ENCODE assay signal across 23 mouse cellular contexts in the genomic region with DNA sequence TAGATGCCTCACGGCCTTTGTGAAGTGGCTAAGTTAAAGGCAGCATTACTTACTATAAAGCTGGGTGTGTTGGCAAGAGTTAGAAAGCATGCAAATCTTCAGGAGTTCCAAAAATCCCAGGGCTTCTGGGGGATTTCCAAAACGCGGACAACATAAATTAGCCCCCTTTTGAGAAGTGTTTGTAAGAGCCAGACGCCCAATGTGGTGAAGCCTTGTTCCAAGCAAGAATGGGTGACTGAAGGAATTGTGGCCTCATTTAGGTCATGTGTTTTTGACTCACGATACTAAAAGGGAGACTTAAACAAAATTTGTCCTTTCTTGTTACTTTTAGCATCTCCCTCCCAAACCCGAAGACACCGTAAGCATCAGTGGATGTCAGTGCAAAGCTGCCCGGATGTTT. TPM values are rescaled to one million over a fixed set of nuclear protein-coding genes. Genes with fewer than 3 reads are reported as not detected.
"Had no signal": no experiment of that assay in that cellular context is flagged by ENCODE, and none has a peak within 500 bp of the region (broad histone marks: within the 10 kb centered on the region; RNA-seq: fewer than 3 reads in every experiment).

No protein-coding gene starts in this region.

- H3K27ac ChIP-seq: liver, embryonic 15.5 days; lung, embryonic 15.5 days; macrophage; midbrain, embryonic 13.5 days; midbrain, embryonic 15.5 days; neural tube, embryonic 13.5 days; neural tube, embryonic 15.5 days had no signal

- H3K27me3 ChIP-seq: liver, embryonic 15.5 days; lung, embryonic 15.5 days; megakaryocyte, embryonic 14.5 days; midbrain, embryonic 13.5 days; midbrain, embryonic 15.5 days; neural tube, embryonic 13.5 days; neural tube, embryonic 15.5 days had no signal

- ATAC-seq: liver, postnatal 0 days; lung, postnatal 0 days; midbrain, embryonic 13.5 days; midbrain, embryonic 15.5 days had no signal

- H3K9me3 ChIP-seq: liver, embryonic 15.5 days; lung, embryonic 15.5 days; megakaryocyte, embryonic 14.5 days; midbrain, embryonic 13.5 days; midbrain, embryonic 15.5 days; neural tube, embryonic 13.5 days; neural tube, embryonic 15.5 days had no signal

- H3K4me1 ChIP-seq: liver, embryonic 15.5 days; lung, embryonic 15.5 days; megakaryocyte, embryonic 14.5 days; midbrain, embryonic 13.5 days; midbrain, embryonic 15.5 days; neural tube, embryonic 13.5 days; neural tube, embryonic 15.5 days had no signal

- H3K36me3 ChIP-seq: liver, embryonic 15.5 days; lung, embryonic 15.5 days; midbrain, embryonic 13.5 days; midbrain, embryonic 15.5 days; neural tube, embryonic 13.5 days; neural tube, embryonic 15.5 days had no signal

- H3K9ac ChIP-seq: liver, embryonic 15.5 days; liver, postnatal 0 days; lung, embryonic 15.5 days; midbrain, embryonic 13.5 days; midbrain, embryonic 15.5 days; neural tube, embryonic 13.5 days; neural tube, embryonic 15.5 days had no signal

- H3K4me2 ChIP-seq: liver, embryonic 15.5 days; lung, embryonic 15.5 days; midbrain, embryonic 11.5 days; midbrain, embryonic 13.5 days; midbrain, embryonic 15.5 days; neural tube, embryonic 13.5 days; neural tube, embryonic 15.5 days had no signal

- H3K4me3 ChIP-seq: liver, embryonic 15.5 days; lung, embryonic 15.5 days; megakaryocyte, embryonic 14.5 days; midbrain, embryonic 13.5 days; midbrain, embryonic 15.5 days; neural tube, embryonic 13.5 days; neural tube, embryonic 15.5 days had no signal

- DNase-seq: liver, postnatal 0 days; lung, adult 2 months; lung, postnatal 14 days; lung, postnatal 36 days; retina, postnatal 1 day; right cerebral cortex, adult 18-20 months; right cerebral cortex, postnatal 25 days; right cerebral cortex, postnatal 4 days; spleen, adult 18-20 months; thymus, adult 18-20 months; thymus, postnatal 14 days; thymus, postnatal 36 days had no signal

RNA-seq across cellular contexts. Expression of a gene that starts 20.7 kb away (rescaled TPM):
- total RNA-seq: monocyte, adult 5-6 weeks had no signal
